Mouse (Mus musculus): ENCODE data around the gene Rab3b. TPM values are rescaled to one million over a fixed set of nuclear protein-coding genes. Genes with fewer than 3 reads are reported as not detected.
A peak's percentile ranks its signal among the peaks of the same experiment; 100 is the strongest.
"Not testable (repeated sequence)": the region's sequence is repeated elsewhere in the genome, so short reads cannot be mapped to it uniquely, and the experiment has no call there.

Gene Rab3b
- total RNA-seq, 2 experiments from 2014 or later: 46.2 to 48.3 TPM

GRCm38 (mm10) chr4:108904076-108904475 is 25.2 kb downstream of the Rab3b start:
- H3K4me3 ChIP-seq: no peak overlapping the region
- TF ChIP-seq CTCF (conservative IDR thresholded peaks at IDR 0.05): no peak
- H3K27ac ChIP-seq: no peak overlapping the region
- no peak for DNase-seq (ENCODE audit: low spot score in 2 of 2)

GRCm38 (mm10) chr4:108904790-108905189 is 25.9 kb downstream of the Rab3b start:
- DNase-seq (ENCODE audit: low spot score in 2 of 2): no peak
- no peak overlapping the region for H3K4me3 ChIP-seq
- no peak for TF ChIP-seq CTCF (conservative IDR thresholded peaks at IDR 0.05)
- H3K27ac ChIP-seq: no peak overlapping the region

- H3K4me3 ChIP-seq: no peak overlapping the region
- DNase-seq (ENCODE audit: low spot score in 2 of 2): peak; percentile 27 to 60
- TF ChIP-seq CTCF (conservative IDR thresholded peaks at IDR 0.05): no peak
- H3K27ac ChIP-seq: no peak overlapping the region
These were observed 27.0 kb downstream of the Rab3b start for GRCm38 (mm10) chr4:108905859-108906258.

- DNase-seq (ENCODE audit: low spot score in 2 of 2): peak in 1 of 2 experiments; percentile 10
- no peak overlapping the region for H3K4me3 ChIP-seq
- no peak for TF ChIP-seq CTCF (conservative IDR thresholded peaks at IDR 0.05)
- H3K27ac ChIP-seq: no peak overlapping the region
These were observed 28.6 kb downstream of the Rab3b start for GRCm38 (mm10) chr4:108907475-108907874.

- Histone ChIP-seq H3K27ac (no peak overlapping the region), H3K4me3 (no peak overlapping the region)
- no peak for TF ChIP-seq CTCF (conservative IDR thresholded peaks at IDR 0.05)
- no peak for DNase-seq (ENCODE audit: low spot score in 2 of 2)
These were observed 31.1 kb downstream of the Rab3b start for GRCm38 (mm10) chr4:108909872-108910425.

GRCm38 (mm10) chr4:108911866-108912265 is 33.0 kb downstream of the Rab3b start:
- H3K4me3 ChIP-seq: no peak overlapping the region
- H3K27ac ChIP-seq: no peak overlapping the region
- TF ChIP-seq CTCF (conservative IDR thresholded peaks at IDR 0.05): no peak
- no peak for DNase-seq (ENCODE audit: low spot score in 2 of 2)

- TF ChIP-seq CTCF (conservative IDR thresholded peaks at IDR 0.05): no peak
- no peak for DNase-seq (ENCODE audit: low spot score in 2 of 2)
These were observed 34.3 kb downstream of the Rab3b start for GRCm38 (mm10) chr4:108913180-108913579.

GRCm38 (mm10) chr4:108914391-108914790 is 35.5 kb downstream of the Rab3b start:
- no peak for DNase-seq (ENCODE audit: low spot score in 2 of 2)
- H3K4me3 ChIP-seq: no peak overlapping the region
- no peak overlapping the region for H3K27ac ChIP-seq
- TF ChIP-seq CTCF (conservative IDR thresholded peaks at IDR 0.05): no peak

More at GRCm38 (mm10) chr4:108913180-108913579, 34.3 kb downstream of the Rab3b start:
- H3K27ac ChIP-seq: 0 out of 2 replicates have a peak overlapping the region, but pooled peaks have one; percentile 4
- H3K4me3 ChIP-seq: no peak overlapping the region

- H3K4me3 ChIP-seq: no peak overlapping the region
- DNase-seq (ENCODE audit: low spot score in 2 of 2): no peak
- TF ChIP-seq CTCF (conservative IDR thresholded peaks at IDR 0.05): no peak
- no peak overlapping the region for H3K27ac ChIP-seq
These were observed 36.2 kb downstream of the Rab3b start for GRCm38 (mm10) chr4:108915101-108915500.

- H3K27ac ChIP-seq: no peak overlapping the region
- no peak for TF ChIP-seq CTCF (conservative IDR thresholded peaks at IDR 0.05)
- H3K4me3 ChIP-seq: no peak overlapping the region
- no peak for DNase-seq (ENCODE audit: low spot score in 2 of 2)
These were observed 38.8 kb downstream of the Rab3b start for GRCm38 (mm10) chr4:108917654-108918053.

GRCm38 (mm10) chr4:108927945-108928344 is 49.1 kb downstream of the Rab3b start:
- TF ChIP-seq CTCF (conservative IDR thresholded peaks at IDR 0.05): peak; percentile 40
- not testable (repeated sequence) for H3K27ac ChIP-seq; DNase-seq (ENCODE audit: low spot score in 2 of 2); H3K4me3 ChIP-seq

GRCm38 (mm10) chr4:108933163-108933562 is 54.3 kb downstream of the Rab3b start:
- Histone ChIP-seq H3K4me3 (no peak overlapping the region), H3K27ac (no peak overlapping the region)
- DNase-seq (ENCODE audit: low spot score in 2 of 2): no peak
- no peak for TF ChIP-seq CTCF (conservative IDR thresholded peaks at IDR 0.05)

- no peak overlapping the region for H3K27ac ChIP-seq
- no peak for TF ChIP-seq CTCF (conservative IDR thresholded peaks at IDR 0.05)
- no peak overlapping the region for H3K4me3 ChIP-seq
- DNase-seq (ENCODE audit: low spot score in 2 of 2): no peak
These were observed 56.0 kb downstream of the Rab3b start for GRCm38 (mm10) chr4:108934856-108935255.
